Mouse (Mus musculus): ENCODE data around the gene Aldh1l1.

- TF ChIP-seq CTCF (IDR thresholded peaks at IDR 0.05; ENCODE audit: insufficient read depth, low read length) (no peak), POLR2A (IDR thresholded peaks at IDR 0.05; ENCODE audit: borderline replicate concordance, extremely low read depth, low read depth, low read length) (peak; percentile 49; the same call in 1 of the 2 replicates)
Observed at GRCm38 (mm10) chr6:90462181-90462706, 24.0 kb upstream of the Aldh1l1 start, which contains the start of gene Klf15.
